Mouse (Mus musculus) neural tube, embryonic 13.5 days (tissue): ENCODE measurements around the gene Opn5. TPM values are rescaled to one million over a fixed set of nuclear protein-coding genes. Genes with fewer than 3 reads are reported as not detected.

Experiments
- ATAC-seq: fragments of 200-750 bp; cut with Nextera tagmentation; 2 replicates; pipeline ENCODE4 v1.8.0; 2017; ENCODE audit warnings: low read depth, mild to moderate bottlenecking, moderate TSS enrichment, moderate library complexity
- H3K27ac ChIP-seq: fragments of 300-500 bp; sonication (generic); replicated peaks from 2 replicates; pipeline ENCODE4 v1.5.1; 2015; ENCODE audit warnings: moderate library complexity, mild to moderate bottlenecking, inconsistent platforms
- H3K27me3 ChIP-seq: fragments of 300-500 bp; sonication (generic); 2 replicates; pipeline ENCODE4 v1.6.1; 2015; ENCODE audit warnings: mild to moderate bottlenecking, inconsistent platforms
- H3K36me3 ChIP-seq: fragments of 300-500 bp; sonication (generic); 2 replicates; pipeline ENCODE4 v1.6.1; 2015; ENCODE audit warnings: mild to moderate bottlenecking, inconsistent platforms
- H3K4me1 ChIP-seq: fragments of 300-500 bp; sonication (generic); replicated peaks from 2 replicates; pipeline ENCODE4 v1.6.1; 2015; ENCODE audit warnings: inconsistent platforms
- H3K4me2 ChIP-seq: fragments of 300-500 bp; sonication (generic); 2 replicates; pipeline ENCODE4 v1.6.1; 2015; ENCODE audit warnings: inconsistent platforms, mild to moderate bottlenecking, moderate library complexity
- H3K4me3 ChIP-seq: fragments of 300-500 bp; sonication (generic); 2 replicates; pipeline ENCODE4 v1.5.1; 2015; ENCODE audit warnings: mild to moderate bottlenecking, inconsistent platforms
- H3K9ac ChIP-seq: fragments of 300-500 bp; sonication (generic); 2 replicates; pipeline ENCODE4 v1.6.1; 2015; ENCODE audit warnings: moderate library complexity, mild to moderate bottlenecking, inconsistent platforms
- H3K9me3 ChIP-seq: fragments of 300-500 bp; sonication (generic); 2 replicates; pipeline ENCODE4 v1.6.1; 2016; ENCODE audit warnings: inconsistent platforms
- WGBS: fragments of 180-500 bp; shearing (Covaris S2); methylation state at CpG from one replicate; pipeline ENCODE4 v1.1.7; 2015; 5-methylcytosine and 5-hydroxymethylcytosine counted together
- polyA plus RNA-seq: library from polyadenylated mRNA; unstranded; fragments of >200 nt; fragmentation: Nextera tagmentation; extraction: Ambion mirVana; gene quantifications from 2 replicates; pipeline ENCODE4 v1.2.1, GENCODE M21; 2015

Opn5 gene
- polyA plus RNA-seq, 1 experiment from 2014 or later: 0.20 TPM

- Histone ChIP-seq H3K4me3 (no peak overlapping the region), H3K27ac (no peak overlapping the region), H3K9me3 (no peaks in the 10 kb centered on the region), H3K36me3 (no peaks in the 10 kb centered on the region), H3K27me3 (no peaks in the 10 kb centered on the region), H3K4me1 (no peaks in the 10 kb centered on the region; the same call in 1 of the 2 replicates), H3K9ac (no peak overlapping the region), H3K4me2 (no peak overlapping the region)
- 87% methylated on average over 3 of the region's 3 CpGs for WGBS
- ATAC-seq: no peak
Measured at GRCm38 (mm10) chr17:42580196-42580595, 31.0 kb downstream of the Opn5 start.

DNA sequence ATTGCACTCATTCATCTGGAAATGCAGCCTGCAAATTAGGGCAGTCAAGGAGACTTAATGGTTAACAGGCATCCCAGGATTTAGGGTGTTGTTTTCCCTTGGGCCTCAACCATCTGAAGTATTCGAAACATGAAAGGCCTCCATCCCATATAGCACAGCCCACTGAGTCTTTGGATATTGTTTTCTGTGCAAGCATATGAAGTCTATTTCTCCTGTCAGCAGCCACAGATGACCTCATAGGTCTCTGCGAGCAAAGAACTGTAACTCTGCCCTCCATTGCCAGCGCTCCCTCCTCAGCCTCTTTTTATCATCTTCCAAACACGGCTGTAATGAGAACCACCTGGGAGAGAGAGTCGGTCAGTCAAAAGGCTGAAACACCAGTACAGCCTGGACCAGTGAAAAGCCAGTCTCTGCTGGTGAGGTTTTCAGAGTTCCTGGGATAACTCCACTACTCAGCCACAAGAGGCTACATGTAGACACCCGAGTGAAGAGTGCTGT, 34.5 kb downstream of the Opn5 start:
- no peak overlapping the region for H3K27ac ChIP-seq
- 56% methylated on average over 6 of the region's 6 CpGs for WGBS
- H3K27me3 ChIP-seq: no peaks in the 10 kb centered on the region
- no peak overlapping the region for H3K9ac ChIP-seq
- H3K36me3 ChIP-seq: no peaks in the 10 kb centered on the region
- no peak overlapping the region for H3K4me2 ChIP-seq
- ATAC-seq: no peak
- no peaks in the 10 kb centered on the region for H3K4me1 ChIP-seq
- H3K4me3 ChIP-seq: no peak overlapping the region
- H3K9me3 ChIP-seq: no peaks in the 10 kb centered on the region

DNA sequence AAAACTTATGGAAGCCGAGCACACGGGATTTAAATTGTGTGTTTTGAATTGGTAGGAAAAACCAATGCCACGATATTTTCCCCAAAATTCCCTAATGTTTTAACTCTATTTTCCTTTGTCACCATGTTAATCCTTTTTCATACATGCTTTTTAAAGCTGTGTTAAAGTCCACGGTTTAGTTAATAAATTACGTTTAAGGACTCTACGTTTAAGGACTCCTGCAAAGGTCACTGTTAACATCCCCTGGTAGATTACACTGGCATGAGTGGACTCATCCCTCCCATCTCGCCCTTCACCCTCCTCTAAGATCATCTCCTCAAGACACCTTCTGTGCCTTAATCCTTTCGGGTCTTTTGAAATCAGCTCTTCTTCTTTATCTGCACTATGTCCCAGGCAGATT, 37.4 kb downstream of the Opn5 start:
- no peaks in the 10 kb centered on the region for H3K36me3 ChIP-seq
- no peak overlapping the region for H3K4me2 ChIP-seq
- H3K27me3 ChIP-seq: no peaks in the 10 kb centered on the region
- no peaks in the 10 kb centered on the region for H3K4me1 ChIP-seq
- no peak overlapping the region for H3K4me3 ChIP-seq
- WGBS: 93% methylated on average over 8 of the region's 8 CpGs
- H3K9me3 ChIP-seq: no peaks in the 10 kb centered on the region
- no peak overlapping the region for H3K27ac ChIP-seq
- ATAC-seq: no peak
- no peak overlapping the region for H3K9ac ChIP-seq

- no peaks in the 10 kb centered on the region for H3K36me3 ChIP-seq
- H3K27ac ChIP-seq: no peak overlapping the region
- WGBS: 91% methylated on average over 2 of the region's 2 CpGs
- no peaks in the 10 kb centered on the region for H3K9me3 ChIP-seq
- no peaks in the 10 kb centered on the region for H3K27me3 ChIP-seq
- no peak overlapping the region for H3K4me3 ChIP-seq
- H3K9ac ChIP-seq: no peak overlapping the region
- H3K4me2 ChIP-seq: no peak overlapping the region
- H3K4me1 ChIP-seq: no peaks in the 10 kb centered on the region
- ATAC-seq: no peak
Measured at GRCm38 (mm10) chr17:42549578-42549977, 61.6 kb downstream of the Opn5 start.

GRCm38 (mm10) chr17:42530147-42530546, 81.0 kb downstream of the Opn5 start:
- Histone ChIP-seq H3K27me3 (no peaks in the 10 kb centered on the region), H3K9me3 (peaks cover 3% of the 10 kb centered on the region; the same call in 1 of the 2 replicates), H3K4me3 (no peak overlapping the region), H3K36me3 (no peaks in the 10 kb centered on the region), H3K9ac (no peak overlapping the region), H3K4me1 (no peaks in the 10 kb centered on the region), H3K27ac (no peak overlapping the region), H3K4me2 (no peak overlapping the region)
- WGBS: 43% methylated on average over 5 of the region's 5 CpGs
- ATAC-seq: no peak; the same call in 1 of the 2 replicates

DNA sequence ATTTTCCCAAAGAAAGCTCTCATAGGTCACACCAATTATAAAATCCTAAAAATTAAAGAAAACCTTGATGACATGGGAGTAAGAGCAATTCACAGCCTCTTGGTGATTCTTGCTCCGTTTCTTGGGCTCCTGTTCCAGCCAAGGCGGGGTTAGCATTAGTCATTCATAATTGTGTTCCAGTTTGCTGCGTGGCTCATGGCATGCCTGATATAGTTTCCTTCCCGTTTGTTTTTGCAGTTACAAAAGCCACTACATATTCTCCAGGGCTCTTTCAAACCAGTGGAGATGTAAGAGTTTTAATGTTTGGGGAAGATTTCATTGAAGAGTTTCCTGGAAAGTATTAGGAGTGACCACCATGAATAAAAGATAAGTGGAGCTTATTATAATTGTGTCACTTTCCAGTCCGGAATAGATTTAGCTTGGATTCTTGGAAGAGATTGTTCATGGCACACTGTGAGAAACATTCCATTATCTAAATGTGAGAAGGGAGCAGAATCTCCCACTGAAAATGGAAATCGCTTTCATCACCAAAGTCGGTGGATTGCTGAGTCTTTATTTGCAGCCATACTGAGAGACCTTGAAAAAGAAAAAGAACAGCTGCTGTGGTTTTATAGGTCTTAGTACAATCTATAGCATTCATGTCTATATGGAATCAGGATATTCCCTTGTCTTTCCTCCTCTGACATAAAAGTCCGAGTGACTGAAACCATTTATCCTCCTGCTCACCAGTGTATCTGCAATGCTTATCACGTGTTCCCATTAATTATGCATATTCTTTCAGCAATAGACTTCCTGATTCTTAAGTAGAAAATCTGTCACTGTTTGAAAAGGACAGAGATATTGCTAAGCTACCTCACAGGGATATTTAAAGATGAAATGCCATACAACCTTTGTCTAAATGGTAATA, 101.6 kb downstream of the Opn5 start:
- Histone ChIP-seq H3K36me3 (no peaks in the 10 kb centered on the region), H3K27ac (no peak overlapping the region), H3K9ac (no peak overlapping the region), H3K4me3 (no peak overlapping the region), H3K4me1 (no peaks in the 10 kb centered on the region), H3K9me3 (no peaks in the 10 kb centered on the region), H3K27me3 (no peaks in the 10 kb centered on the region), H3K4me2 (no peak overlapping the region)
- no peak for ATAC-seq
- WGBS: 68% methylated on average over 9 of the region's 9 CpGs

Other genes starting within 250 kb of the Opn5 start
- gene Adgrf4, start 80.9 kb upstream of the Opn5 start, polyA plus RNA-seq: 0.17 TPM in 1 of 2 replicates, not detected in the other
- 0.08 TPM in 1 of 2 replicates, not detected in the other for gene Adgrf2, start 130.8 kb upstream of the Opn5 start, polyA plus RNA-seq